Mouse (Mus musculus) hindbrain, embryonic 11.5 days (tissue): ENCODE measurements at regions not wholly inside any gene's neighbourhood (a gene's known extent, or its start where the extent isn't known, plus 50 kb on each side); places are given as distances from the start of the nearest gene placed in this dataset.

Experiments used
- ATAC-seq: fragments of 200-750 bp; cut with Nextera tagmentation; 2 replicates; pipeline ENCODE4 v1.8.0; 2017; ENCODE audit warnings: mild to moderate bottlenecking, moderate TSS enrichment, moderate library complexity; ENCODE audit not compliant: low FRiP score
- DNase-seq: peaks from one replicate; pipeline ENCODE4 v3.0.0-alpha.2; 2015; ENCODE audit warnings: low spot score
- H3K27ac ChIP-seq: fragments of 300-500 bp; sonication (generic); 2 replicates; pipeline ENCODE4 v1.5.1; 2014; ENCODE audit warnings: mild to moderate bottlenecking, low read depth, low read length
- H3K27me3 ChIP-seq: fragments of 300-500 bp; sonication (generic); 2 replicates; pipeline ENCODE4 v1.6.1; 2014; ENCODE audit warnings: mild to moderate bottlenecking, low read length, moderate library complexity, mixed read lengths; ENCODE audit not compliant: control insufficient read depth, insufficient read depth
- H3K36me3 ChIP-seq: fragments of 300-500 bp; sonication (generic); 2 replicates; pipeline ENCODE4 v1.6.1; 2014; ENCODE audit warnings: mild to moderate bottlenecking, low read length, moderate library complexity, mixed read lengths; ENCODE audit not compliant: control insufficient read depth, insufficient read depth
- H3K4me1 ChIP-seq: fragments of 300-500 bp; sonication (generic); replicated peaks from 2 replicates; pipeline ENCODE4 v1.6.1; 2014; ENCODE audit warnings: low read length, mixed read lengths; ENCODE audit not compliant: control insufficient read depth, insufficient read depth
- H3K4me2 ChIP-seq: fragments of 300-500 bp; sonication (generic); replicated peaks from 2 replicates; pipeline ENCODE4 v1.6.1; 2014; ENCODE audit warnings: mild to moderate bottlenecking, low read depth, low read length
- H3K4me3 ChIP-seq: fragments of 300-500 bp; sonication (generic); 2 replicates; pipeline ENCODE4 v1.5.1; 2014; ENCODE audit warnings: low read depth, low read length
- H3K9ac ChIP-seq: fragments of 300-500 bp; sonication (generic); 2 replicates; pipeline ENCODE4 v1.6.1; 2014; ENCODE audit warnings: low read depth, low read length
- H3K9me3 ChIP-seq: fragments of 300-500 bp; sonication (generic); 2 replicates; pipeline ENCODE4 v1.6.1; 2016; ENCODE audit warnings: low read length; ENCODE audit not compliant: control insufficient read depth
- WGBS: fragments of 180-500 bp; shearing (Covaris S2); extraction: QIAGEN DNeasy Blood & Tissue Kit; methylation state at CpG from one replicate; pipeline ENCODE4 v1.1.7; 2014; 5-methylcytosine and 5-hydroxymethylcytosine counted together

- ATAC-seq: no peak
- WGBS: 93% methylated on average over 2 of the region's 2 CpGs
Measured at GRCm38 (mm10) chr5:53393571-53393970, 72.4 kb upstream of the Rbpj start.

GRCm38 (mm10) chr5:53394560-53394959, 71.4 kb upstream of the Rbpj start:
- H3K4me3 ChIP-seq: no peak overlapping the region
- no peak overlapping the region for H3K27ac ChIP-seq
- no peak overlapping the region for H3K4me2 ChIP-seq
- DNase-seq (no peak), ATAC-seq (no peak)
- no peak overlapping the region for H3K9ac ChIP-seq
- no peaks in the 10 kb centered on the region for H3K36me3 ChIP-seq
- WGBS: 95% methylated on average over 3 of the region's 3 CpGs
- H3K9me3 ChIP-seq: no peaks in the 10 kb centered on the region
- no peaks in the 10 kb centered on the region for H3K4me1 ChIP-seq
- no peaks in the 10 kb centered on the region for H3K27me3 ChIP-seq

More at GRCm38 (mm10) chr5:53393571-53393970, 72.4 kb upstream of the Rbpj start:
- Histone ChIP-seq H3K4me1 (no peaks in the 10 kb centered on the region), H3K4me2 (no peak overlapping the region), H3K4me3 (no peak overlapping the region), H3K9me3 (no peaks in the 10 kb centered on the region), H3K36me3 (no peaks in the 10 kb centered on the region), H3K27me3 (no peaks in the 10 kb centered on the region), H3K27ac (no peak overlapping the region), H3K9ac (no peak overlapping the region)
- DNase-seq: no peak

GRCm38 (mm10) chr5:53398428-53399058, 67.4 kb upstream of the Rbpj start:
- Histone ChIP-seq H3K9ac (no peak overlapping the region), H3K36me3 (no peaks in the 10 kb centered on the region), H3K27me3 (no peaks in the 10 kb centered on the region), H3K9me3 (no peaks in the 10 kb centered on the region), H3K4me2 (no peak overlapping the region), H3K4me3 (no peak overlapping the region), H3K27ac (no peak overlapping the region), H3K4me1 (no peaks in the 10 kb centered on the region)
- DNase-seq: no peak
- no peak for ATAC-seq
- WGBS: 90% methylated on average over 8 of the region's 8 CpGs

- 63% methylated on average over 4 of the region's 4 CpGs for WGBS
- DNase-seq (no peak), ATAC-seq (no peak)
- H3K36me3 ChIP-seq: no peaks in the 10 kb centered on the region
- H3K4me2 ChIP-seq: no peak overlapping the region
- H3K9ac ChIP-seq: no peak overlapping the region
- no peak overlapping the region for H3K4me3 ChIP-seq
- H3K27ac ChIP-seq: no peak overlapping the region
- H3K9me3 ChIP-seq: no peaks in the 10 kb centered on the region
- no peaks in the 10 kb centered on the region for H3K27me3 ChIP-seq
- H3K4me1 ChIP-seq: no peaks in the 10 kb centered on the region
Measured at GRCm38 (mm10) chr5:53401093-53401492, 64.9 kb upstream of the Rbpj start.

GRCm38 (mm10) chr5:53402022-53402421, 63.9 kb upstream of the Rbpj start:
- Histone ChIP-seq H3K36me3 (no peaks in the 10 kb centered on the region), H3K9me3 (no peaks in the 10 kb centered on the region), H3K4me2 (no peak overlapping the region), H3K27ac (no peak overlapping the region), H3K27me3 (no peaks in the 10 kb centered on the region), H3K4me1 (no peaks in the 10 kb centered on the region), H3K4me3 (no peak overlapping the region), H3K9ac (no peak overlapping the region)
- no peak for DNase-seq
- whole genome bisulfite sequencing: 90% methylated on average over 4 of the region's 4 CpGs
- no peak for ATAC-seq

GRCm38 (mm10) chr5:53402619-53403151, 63.3 kb upstream of the Rbpj start:
- WGBS: 89% methylated on average over 9 of the region's 9 CpGs

GRCm38 (mm10) chr5:53405929-53406328, 60.0 kb upstream of the Rbpj start:
- WGBS: 82% methylated on average over 5 of the region's 5 CpGs
- Histone ChIP-seq H3K27ac (no peak overlapping the region), H3K9ac (no peak overlapping the region), H3K4me2 (no peak overlapping the region), H3K4me3 (no peak overlapping the region), H3K27me3 (no peaks in the 10 kb centered on the region), H3K9me3 (no peaks in the 10 kb centered on the region), H3K36me3 (no peaks in the 10 kb centered on the region), H3K4me1 (no peaks in the 10 kb centered on the region)
- ATAC-seq (no peak), DNase-seq (no peak)

More at GRCm38 (mm10) chr5:53402619-53403151, 63.3 kb upstream of the Rbpj start:
- H3K4me1 ChIP-seq: no peaks in the 10 kb centered on the region
- no peak overlapping the region for H3K27ac ChIP-seq
- ATAC-seq (no peak), DNase-seq (no peak)
- no peaks in the 10 kb centered on the region for H3K9me3 ChIP-seq
- no peak overlapping the region for H3K4me3 ChIP-seq
- no peaks in the 10 kb centered on the region for H3K27me3 ChIP-seq
- no peaks in the 10 kb centered on the region for H3K36me3 ChIP-seq
- H3K4me2 ChIP-seq: no peak overlapping the region
- no peak overlapping the region for H3K9ac ChIP-seq

- Histone ChIP-seq H3K9ac (no peak overlapping the region), H3K36me3 (no peaks in the 10 kb centered on the region), H3K27me3 (no peaks in the 10 kb centered on the region), H3K4me2 (no peak overlapping the region), H3K4me1 (no peaks in the 10 kb centered on the region), H3K4me3 (no peak overlapping the region), H3K27ac (no peak overlapping the region), H3K9me3 (no peaks in the 10 kb centered on the region)
- DNase-seq (no peak), ATAC-seq (no peak)
- WGBS: 77% methylated on average over 2 of the region's 2 CpGs
Measured at GRCm38 (mm10) chr5:53407646-53408045, 58.3 kb upstream of the Rbpj start.

- Histone ChIP-seq H3K27me3 (no peaks in the 10 kb centered on the region), H3K9ac (no peak overlapping the region), H3K4me1 (no peaks in the 10 kb centered on the region), H3K4me2 (no peak overlapping the region), H3K36me3 (no peaks in the 10 kb centered on the region), H3K27ac (no peak overlapping the region), H3K4me3 (no peak overlapping the region), H3K9me3 (no peaks in the 10 kb centered on the region)
- 86% methylated on average over 2 of the region's 2 CpGs for WGBS
- DNase-seq (no peak), ATAC-seq (no peak)
Measured at GRCm38 (mm10) chr5:53408235-53408634, 57.7 kb upstream of the Rbpj start.
